Mouse (Mus musculus): Measurements from ENCODE around the gene Dnaja2. TPM values are rescaled to one million over a fixed set of nuclear protein-coding genes. Genes with fewer than 3 reads are reported as not detected.

The Dnaja2 gene
- total RNA-seq, 1 experiment from 2014 or later = 104 TPM

- no peak for ATAC-seq (ENCODE audit: extremely low read depth, insufficient number of reproducible peaks, low FRiP score, poor library complexity, severe bottlenecking)
These were observed 42.9 kb downstream of the Dnaja2 start for GRCm38 (mm10) chr8:85512234-85512633.

GRCm38 (mm10) chr8:85508661-85509060 is 46.5 kb downstream of the Dnaja2 start:
- ATAC-seq (ENCODE audit: extremely low read depth, insufficient number of reproducible peaks, low FRiP score, poor library complexity, severe bottlenecking) = no peak

GRCm38 (mm10) chr8:85506620-85507019 is 48.5 kb downstream of the Dnaja2 start:
- ATAC-seq (ENCODE audit: extremely low read depth, insufficient number of reproducible peaks, low FRiP score, poor library complexity, severe bottlenecking) = no peak

GRCm38 (mm10) chr8:85504704-85505103 is 50.4 kb downstream of the Dnaja2 start:
- no peak for ATAC-seq (ENCODE audit: extremely low read depth, insufficient number of reproducible peaks, low FRiP score, poor library complexity, severe bottlenecking)

- no peak for ATAC-seq (ENCODE audit: extremely low read depth, insufficient number of reproducible peaks, low FRiP score, poor library complexity, severe bottlenecking)
These were observed 52.1 kb downstream of the Dnaja2 start for GRCm38 (mm10) chr8:85503065-85503464.

GRCm38 (mm10) chr8:85502381-85502780 is 52.8 kb downstream of the Dnaja2 start:
- ATAC-seq (ENCODE audit: extremely low read depth, insufficient number of reproducible peaks, low FRiP score, poor library complexity, severe bottlenecking) = no peak

- no peak for ATAC-seq (ENCODE audit: extremely low read depth, insufficient number of reproducible peaks, low FRiP score, poor library complexity, severe bottlenecking)
These were observed 54.0 kb downstream of the Dnaja2 start for GRCm38 (mm10) chr8:85500955-85501685.

- ATAC-seq (ENCODE audit: extremely low read depth, insufficient number of reproducible peaks, low FRiP score, poor library complexity, severe bottlenecking) = no peak
These were observed 54.7 kb downstream of the Dnaja2 start for GRCm38 (mm10) chr8:85500460-85500859.

GRCm38 (mm10) chr8:85498577-85498976 is 56.6 kb downstream of the Dnaja2 start:
- no peak for ATAC-seq (ENCODE audit: extremely low read depth, insufficient number of reproducible peaks, low FRiP score, poor library complexity, severe bottlenecking)

- no peak for ATAC-seq (ENCODE audit: extremely low read depth, insufficient number of reproducible peaks, low FRiP score, poor library complexity, severe bottlenecking)
These were observed 58.4 kb downstream of the Dnaja2 start for GRCm38 (mm10) chr8:85496778-85497177.

- no peak for ATAC-seq (ENCODE audit: extremely low read depth, insufficient number of reproducible peaks, low FRiP score, poor library complexity, severe bottlenecking)
These were observed 59.0 kb downstream of the Dnaja2 start for GRCm38 (mm10) chr8:85496125-85496524.

- ATAC-seq (ENCODE audit: extremely low read depth, insufficient number of reproducible peaks, low FRiP score, poor library complexity, severe bottlenecking) = no peak
These were observed 61.9 kb downstream of the Dnaja2 start for GRCm38 (mm10) chr8:85492940-85493931.

GRCm38 (mm10) chr8:85492125-85492875 is 62.8 kb downstream of the Dnaja2 start, which contains the start of gene Gpt2:
TSS of gene Gpt2 (plus strand) at chr8:85492576.
- peak; percentile 91 for ATAC-seq (ENCODE audit: extremely low read depth, insufficient number of reproducible peaks, low FRiP score, poor library complexity, severe bottlenecking)

GRCm38 (mm10) chr8:85489546-85489945 is 65.6 kb downstream of the Dnaja2 start:
- ATAC-seq (ENCODE audit: extremely low read depth, insufficient number of reproducible peaks, low FRiP score, poor library complexity, severe bottlenecking) = no peak

- ATAC-seq (ENCODE audit: extremely low read depth, insufficient number of reproducible peaks, low FRiP score, poor library complexity, severe bottlenecking) = no peak
These were observed 66.5 kb downstream of the Dnaja2 start for GRCm38 (mm10) chr8:85488631-85489030.

GRCm38 (mm10) chr8:85487906-85488620 is 67.1 kb downstream of the Dnaja2 start:
- no peak for ATAC-seq (ENCODE audit: extremely low read depth, insufficient number of reproducible peaks, low FRiP score, poor library complexity, severe bottlenecking)
